In genomic region chr2:90744285-90745052, GRCm38 (mm10) we compare ENCODE assay signal across 7 mouse cellular contexts. TPM values are rescaled to one million over a fixed set of nuclear protein-coding genes. Genes with fewer than 3 reads are reported as not detected.
A peak's percentile ranks its signal among the peaks of the same experiment; 100 is the strongest.
DNase-seq lines count a peak whose midpoint lies in the region; ATAC-seq and TF ChIP-seq lines count a peak whose summit lies in the region.

No protein-coding gene starts in this region.

- H3K4me2 ChIP-seq in embryonic facial prominence, embryonic 11.5 days (ENCODE audit: low read depth, low read length): peak overlapping the region; percentile 47
- H3K4me2 ChIP-seq in hindbrain, embryonic 13.5 days: peak overlapping the region; percentile 57
- H3K4me2 ChIP-seq in liver, embryonic 16.5 days (ENCODE audit: low read depth, low read length): peak overlapping the region; percentile 70
- H3K4me2 ChIP-seq in stomach, embryonic 15.5 days: peak overlapping the region; percentile 56

- peaks cover 35% of the 10 kb centered on the region for H3K4me1 ChIP-seq in E14TG2a.4 (replicated peaks; ENCODE audit: low read depth, low read length)
- no peaks in the 10 kb centered on the region for H3K4me1 ChIP-seq in embryonic facial prominence, embryonic 11.5 days (ENCODE audit: control insufficient read depth, insufficient read depth, low read length)
- peaks cover 35% of the 10 kb centered on the region for H3K4me1 ChIP-seq in hindbrain, embryonic 13.5 days (replicated peaks)
- H3K4me1 ChIP-seq in liver, embryonic 16.5 days (ENCODE audit: control insufficient read depth, low read depth, low read length): peaks cover 13% of the 10 kb centered on the region
- peaks cover 5% of the 10 kb centered on the region; the same call in 1 of the 2 replicates for H3K4me1 ChIP-seq in stomach, embryonic 15.5 days

- H3K27ac ChIP-seq in embryonic facial prominence, embryonic 11.5 days (replicated peaks; ENCODE audit: low read depth, low read length): peak overlapping the region; percentile 81
- H3K27ac ChIP-seq in hindbrain, embryonic 13.5 days: peak overlapping the region; percentile 94
- H3K27ac ChIP-seq in liver, embryonic 16.5 days (ENCODE audit: low read length): peak overlapping the region; percentile 65
- peak overlapping the region; percentile 93 for H3K27ac ChIP-seq in stomach, embryonic 15.5 days

- 0 out of 2 replicates have a peak, but pooled peaks have one; percentile 0 for ATAC-seq in embryonic facial prominence, embryonic 11.5 days (replicated peaks; ENCODE audit: insufficient number of reproducible peaks, low FRiP score, low TSS enrichment, low read depth)
- ATAC-seq in hindbrain, embryonic 13.5 days (ENCODE audit: low FRiP score): peak; percentile 5; the same call in 1 of the 2 replicates
- no peak for ATAC-seq in liver, embryonic 16.5 days (ENCODE audit: low read depth)
- ATAC-seq in stomach, embryonic 15.5 days (ENCODE audit: insufficient read depth, low FRiP score, low read depth): no peak

- DNase-seq in 416B (ENCODE audit: low read depth): peak; percentile 70
- no peak for DNase-seq in embryonic facial prominence, embryonic 11.5 days (ENCODE audit: low spot score)
- no peak for DNase-seq in urinary bladder, adult 2 months (ENCODE audit: low spot score)

- H3K9ac ChIP-seq in embryonic facial prominence, embryonic 11.5 days (replicated peaks; ENCODE audit: low read length): peak overlapping the region; percentile 50; the same call in 1 of the 2 replicates
- peak overlapping the region; percentile 56 for H3K9ac ChIP-seq in hindbrain, embryonic 13.5 days
- peak overlapping the region; percentile 28 for H3K9ac ChIP-seq in liver, embryonic 16.5 days (ENCODE audit: low read depth, low read length)
- H3K9ac ChIP-seq in stomach, embryonic 15.5 days: no peak overlapping the region

- no peaks in the 10 kb centered on the region for H3K9me3 ChIP-seq in E14TG2a.4 (ENCODE audit: low read length)
- H3K9me3 ChIP-seq in embryonic facial prominence, embryonic 11.5 days (replicated peaks; ENCODE audit: control insufficient read depth, low read length): no peaks in the 10 kb centered on the region
- no peaks in the 10 kb centered on the region for H3K9me3 ChIP-seq in hindbrain, embryonic 13.5 days
- H3K9me3 ChIP-seq in liver, embryonic 16.5 days (replicated peaks; ENCODE audit: control insufficient read depth, low read length): no peaks in the 10 kb centered on the region
- no peaks in the 10 kb centered on the region for H3K9me3 ChIP-seq in stomach, embryonic 15.5 days

- 63% methylated on average over 12 of the region's 12 CpGs for WGBS in embryonic facial prominence, embryonic 11.5 days
- WGBS in hindbrain, embryonic 13.5 days: 59% methylated on average over 12 of the region's 12 CpGs
- WGBS in liver, embryonic 16.5 days (ENCODE audit: insufficient replicate concordance): 52% methylated on average over 12 of the region's 12 CpGs
- WGBS in stomach, embryonic 15.5 days: 58% methylated on average over 12 of the region's 12 CpGs

- peak overlapping the region; percentile 84 for H3K4me3 ChIP-seq in E14TG2a.4 (replicated peaks; ENCODE audit: low read length)
- peak overlapping the region; percentile 29 for H3K4me3 ChIP-seq in embryonic facial prominence, embryonic 11.5 days (ENCODE audit: low read depth, low read length)
- H3K4me3 ChIP-seq in hindbrain, embryonic 13.5 days: peak overlapping the region; percentile 90
- H3K4me3 ChIP-seq in liver, embryonic 16.5 days (ENCODE audit: low read depth, low read length): peak overlapping the region; percentile 98
- peak overlapping the region; percentile 99 for H3K4me3 ChIP-seq in stomach, embryonic 15.5 days (replicated peaks)

- H3K36me3 ChIP-seq in E14TG2a.4 (ENCODE audit: insufficient read depth, low read length): peaks cover 37% of the 10 kb centered on the region
- no peaks in the 10 kb centered on the region for H3K36me3 ChIP-seq in embryonic facial prominence, embryonic 11.5 days (replicated peaks; ENCODE audit: control insufficient read depth, insufficient read depth, low read depth, low read length)
- H3K36me3 ChIP-seq in hindbrain, embryonic 13.5 days: peaks cover 9% of the 10 kb centered on the region
- H3K36me3 ChIP-seq in liver, embryonic 16.5 days (ENCODE audit: control insufficient read depth, insufficient read depth): peaks cover 3% of the 10 kb centered on the region; the same call in 1 of the 2 replicates
- H3K36me3 ChIP-seq in stomach, embryonic 15.5 days: peaks cover 5% of the 10 kb centered on the region; the same call in 1 of the 2 replicates

- no peak for TF ChIP-seq CTCF in E14TG2a.4 (conservative IDR thresholded peaks at IDR 0.05; ENCODE audit: low read length)

- H3K27me3 ChIP-seq in E14TG2a.4 (ENCODE audit: insufficient read depth, low read length): no peaks in the 10 kb centered on the region
- H3K27me3 ChIP-seq in embryonic facial prominence, embryonic 11.5 days (ENCODE audit: control insufficient read depth, insufficient read depth, low read length): no peaks in the 10 kb centered on the region
- no peaks in the 10 kb centered on the region for H3K27me3 ChIP-seq in hindbrain, embryonic 13.5 days
- no peaks in the 10 kb centered on the region for H3K27me3 ChIP-seq in liver, embryonic 16.5 days (ENCODE audit: control insufficient read depth, insufficient read depth, low read depth, low read length)
- no peaks in the 10 kb centered on the region for H3K27me3 ChIP-seq in stomach, embryonic 15.5 days (replicated peaks)

RNA-seq across cellular contexts. Expression of gene Fnbp4, which starts 0.7 kb away (rescaled TPM):
- 83.9 and 86.7 TPM in 2 replicates for polyA plus RNA-seq in embryonic facial prominence, embryonic 11.5 days (2014; fragmentation: Nextera tagmentation; extraction: Ambion mirVana)
- 113 and 114 TPM in 2 replicates for polyA plus RNA-seq in hindbrain, embryonic 13.5 days (2015; fragmentation: Nextera tagmentation; extraction: Ambion mirVana)
- polyA plus RNA-seq in liver, embryonic 16.5 days (2015; fragmentation: Nextera tagmentation; extraction: Ambion mirVana): 25.8 and 26.9 TPM in 2 replicates
- polyA plus RNA-seq in stomach, embryonic 15.5 days (2015; fragmentation: Nextera tagmentation; extraction: Ambion mirVana): 79.8 and 87.5 TPM in 2 replicates
- 43.2 and 55.3 TPM in 2 replicates for polyA plus RNA-seq in urinary bladder, adult 2 months (2012; rRNA removed)

RNA-seq across cellular contexts. Expression of gene Agbl2, which starts 38.1 kb away (rescaled TPM):
- 0.91 and 1.3 TPM in 2 replicates for polyA plus RNA-seq in embryonic facial prominence, embryonic 11.5 days (2014; fragmentation: Nextera tagmentation; extraction: Ambion mirVana)
- 0.78 and 1.7 TPM in 2 replicates for polyA plus RNA-seq in hindbrain, embryonic 13.5 days (2015; fragmentation: Nextera tagmentation; extraction: Ambion mirVana)
- 0.05 and 0.07 TPM in 2 replicates for polyA plus RNA-seq in liver, embryonic 16.5 days (2015; fragmentation: Nextera tagmentation; extraction: Ambion mirVana)
- 0.55 and 0.62 TPM in 2 replicates for polyA plus RNA-seq in stomach, embryonic 15.5 days (2015; fragmentation: Nextera tagmentation; extraction: Ambion mirVana)
- 2.6 and 2.9 TPM in 2 replicates for polyA plus RNA-seq in urinary bladder, adult 2 months (2012; rRNA removed)

Comparison
In these comparisons a context has a peak if more than half of its experiments do, and no peak if none do; other contexts are left out.
1. H3K4me3 ChIP-seq: peak in every context shown above with its lines; median percentile 99 in stomach, embryonic 15.5 days; 98 in liver, embryonic 16.5 days; 90 in hindbrain, embryonic 13.5 days; 84 in E14TG2a.4; 29 in embryonic facial prominence, embryonic 11.5 days.
2. ATAC-seq: peak in embryonic facial prominence, embryonic 11.5 days (single experiment) and hindbrain, embryonic 13.5 days (single experiment); none in liver, embryonic 16.5 days (single experiment) and stomach, embryonic 15.5 days (single experiment).
3. Peak in every context shown above with its lines, with median percentiles within 50 percentile points of each other: H3K27ac ChIP-seq and H3K4me2 ChIP-seq.